Mouse (Mus musculus) Muller cell, postnatal 12 days (primary cell): ENCODE measurements around the gene Olfr1166.
"Not testable (repeated sequence)": the region's sequence is repeated elsewhere in the genome, so short reads cannot be mapped to it uniquely, and the experiment has no call there.

Source experiments
- DNase-seq: peaks from one replicate; pipeline ENCODE4 v3.0.0-alpha.2; 2015; ENCODE audit errors: inconsistent ontology term

Olfr1166 gene

DNA sequence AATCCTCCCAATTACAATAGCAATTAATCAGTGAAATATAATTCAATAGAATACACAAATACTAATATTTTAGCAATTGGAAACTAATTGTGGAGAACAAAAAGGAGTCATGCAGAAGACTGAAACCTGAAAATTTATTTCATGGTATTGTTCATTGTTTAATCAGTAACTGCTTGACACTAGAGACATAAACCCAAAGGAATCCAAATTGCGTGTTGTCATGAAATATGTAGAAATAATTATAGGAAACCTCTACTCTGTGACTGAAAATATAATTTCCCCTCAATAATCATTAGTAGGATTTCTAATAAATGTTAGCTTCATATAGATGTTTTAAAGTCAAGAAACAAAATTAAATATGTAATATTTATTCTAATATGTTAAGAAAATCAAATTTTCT is at the start of gene Olfr1166:
Gene Olfr1166, minus strand, starts transcription at position 101 of the 400 bp plus-strand sequence.
- DNase-seq, result no peak

DNA sequence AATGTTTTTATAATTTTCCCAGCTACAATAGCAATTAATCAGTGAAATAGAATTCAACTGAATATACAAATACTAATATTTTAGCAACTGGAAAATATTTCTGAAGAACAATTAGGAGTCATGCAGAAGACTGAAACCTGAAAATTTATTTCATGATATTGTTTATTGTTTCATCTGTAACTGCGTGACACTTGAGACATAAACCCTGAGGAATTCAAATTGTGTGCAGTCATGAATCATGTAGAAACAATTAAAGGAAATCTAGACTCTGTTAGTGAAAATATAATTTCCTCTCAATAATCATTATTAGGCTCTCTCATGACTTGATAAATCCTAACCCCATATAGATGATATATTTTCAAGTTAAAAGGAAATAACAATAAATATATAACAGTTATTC is 27.0 kb upstream of the Olfr1166 start, which contains the start of gene Olfr1167:
Gene Olfr1167, minus strand, starts transcription at position 101 of the 400 bp plus-strand sequence.
- DNase-seq, result not testable (repeated sequence)

DNA sequence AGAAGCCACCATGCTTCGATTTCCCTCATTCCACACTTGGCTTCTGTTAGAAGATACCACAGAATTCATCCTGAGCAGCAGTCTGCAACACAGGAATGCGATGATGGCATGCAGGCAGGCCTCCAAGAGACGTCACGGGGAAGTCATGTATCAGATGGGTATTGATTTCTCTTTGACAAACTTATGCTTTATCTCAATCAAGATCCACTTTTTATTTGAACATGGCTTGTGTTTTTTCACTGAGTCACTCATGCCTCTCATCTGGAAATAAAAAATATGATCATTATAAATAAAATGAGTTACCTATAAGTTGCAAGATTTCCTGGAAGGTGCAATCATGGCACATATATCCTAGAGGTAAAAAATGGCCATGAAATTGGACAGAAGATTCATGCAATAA is 34.2 kb downstream of the Olfr1166 start, which contains the start of gene Olfr1164:
Gene Olfr1164, minus strand, starts transcription at position 101 of the 400 bp plus-strand sequence.
- DNase-seq, result peak; percentile 12
